Mouse (Mus musculus) cerebellum, adult 11 months (tissue): ENCODE measurements around the gene Gm14214.

Experiments
- DNase-seq: peaks from one replicate; pipeline ENCODE4 v3.0.0; 2022

Gene Gm14214

DNA sequence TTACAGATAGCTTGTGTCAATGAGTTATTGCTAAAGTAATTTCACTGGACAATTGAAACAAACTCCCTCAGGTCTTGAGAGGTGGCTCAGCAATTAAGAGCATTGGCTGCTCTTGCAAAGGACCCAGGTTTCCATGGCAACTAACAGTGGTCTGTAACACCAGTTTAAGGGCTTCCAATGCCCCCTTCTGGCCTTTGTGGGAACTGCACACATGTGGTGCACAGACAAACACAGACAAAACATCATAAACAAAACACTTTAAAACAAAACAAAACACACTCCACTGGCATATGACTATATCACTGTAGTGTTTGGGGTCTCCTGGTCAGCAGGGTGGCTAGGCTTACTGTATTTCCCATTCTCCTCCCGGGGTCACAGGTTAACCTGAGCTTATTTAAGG lies 4.2 kb upstream of the Gm14214 start:
- DNase-seq = no peak

- no peak for DNase-seq
Measured at GRCm38 (mm10) chr2:154771604-154772003, 1.8 kb upstream of the Gm14214 start.

DNA sequence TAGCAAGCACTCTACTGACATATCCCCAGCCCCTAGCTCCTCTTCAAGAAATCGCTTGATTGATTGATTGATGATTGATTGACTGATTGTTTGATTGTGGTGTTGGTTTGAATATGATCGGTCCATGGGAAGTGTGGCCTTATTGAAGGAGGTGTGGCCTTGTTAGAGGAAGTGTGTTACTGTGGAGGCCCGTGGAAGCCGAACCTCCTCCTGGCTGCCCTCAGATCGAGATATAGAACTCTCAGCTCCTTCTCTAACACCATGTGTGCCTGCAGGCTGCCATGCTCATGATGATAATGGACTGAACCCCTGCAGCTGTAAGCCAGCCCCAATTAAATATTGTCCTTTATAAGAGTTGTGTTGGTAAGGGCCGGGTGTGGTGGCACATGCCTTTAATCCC lies 2.8 kb downstream of the Gm14214 start:
- no peak for DNase-seq

- DNase-seq = no peak
Measured at GRCm38 (mm10) chr2:154765554-154766008, 4.2 kb downstream of the Gm14214 start.

DNA sequence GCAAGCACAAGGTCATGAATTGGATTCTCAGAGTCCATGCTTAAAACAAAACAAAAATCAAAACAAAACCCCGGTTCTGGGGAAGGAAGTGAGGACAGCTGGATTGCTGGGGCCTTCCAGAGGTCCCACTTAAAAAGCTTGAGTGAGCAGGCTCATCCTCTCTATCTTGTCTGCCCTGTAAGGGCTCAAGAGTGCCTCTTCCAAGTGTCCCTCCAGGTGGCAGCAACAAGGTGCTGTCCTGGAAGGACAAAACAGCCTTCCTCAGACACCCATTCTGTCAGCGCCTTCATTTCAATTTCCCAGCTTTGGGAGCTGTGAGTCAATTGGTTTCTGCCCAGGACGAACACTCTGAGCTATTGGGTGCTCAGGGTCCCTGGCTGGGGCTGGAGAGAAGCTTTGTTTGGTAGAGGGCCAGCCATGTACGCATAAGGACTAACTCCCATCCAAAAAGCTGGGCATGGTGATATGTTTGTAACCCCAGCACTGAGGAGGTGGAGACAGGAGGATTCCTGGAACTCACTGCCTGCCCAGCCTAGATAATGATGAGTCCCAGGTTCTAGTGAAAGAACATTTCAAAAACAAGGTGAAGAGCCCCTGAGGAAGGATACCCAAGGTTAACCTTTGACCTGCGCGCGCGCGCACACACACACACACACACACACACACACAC lies 4.9 kb downstream of the Gm14214 start:
- no peak for DNase-seq

- DNase-seq = no peak
Measured at GRCm38 (mm10) chr2:154763226-154763625, 6.6 kb downstream of the Gm14214 start.

DNA sequence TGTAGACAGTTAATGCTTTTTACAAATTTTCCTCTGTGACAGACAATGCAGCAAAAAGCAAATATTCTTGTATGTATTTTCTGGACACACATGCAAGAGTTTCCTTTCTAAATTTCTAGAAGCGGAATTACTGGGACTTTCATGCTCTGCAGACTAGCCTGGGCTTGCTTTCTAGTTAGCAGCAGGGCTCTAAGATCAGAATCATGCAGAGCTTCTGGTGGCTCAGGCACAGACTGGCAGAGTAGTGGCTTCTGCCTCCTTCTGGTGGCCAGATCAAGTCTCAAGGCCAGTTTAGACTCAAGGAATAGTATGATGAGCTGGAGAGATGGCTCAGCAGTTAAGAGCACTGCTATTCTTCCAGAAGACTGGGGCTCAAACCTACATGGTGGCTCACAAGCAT lies 11.4 kb downstream of the Gm14214 start:
- no peak for DNase-seq

DNA sequence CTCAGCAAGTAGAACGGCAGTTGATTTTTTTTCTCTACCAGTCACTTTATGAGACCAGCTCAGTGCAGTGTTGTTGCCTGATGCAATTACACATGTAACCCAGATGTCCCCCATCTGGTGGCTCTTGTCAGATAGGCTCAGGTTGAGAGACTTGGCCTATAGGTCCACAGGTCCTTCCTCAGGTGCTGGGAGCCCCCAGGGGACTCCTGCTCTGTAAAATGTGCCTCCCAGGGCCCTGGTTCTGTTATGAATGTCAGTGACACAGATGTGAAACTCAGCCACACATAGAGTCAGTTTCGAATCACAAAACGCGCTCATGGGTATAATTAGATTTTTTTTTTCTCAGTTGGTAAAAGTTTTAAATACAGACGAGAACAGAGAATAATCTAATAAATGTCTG lies 12.1 kb downstream of the Gm14214 start:
- no peak for DNase-seq

- DNase-seq = no peak
Measured at GRCm38 (mm10) chr2:154755791-154756190, 14.0 kb downstream of the Gm14214 start.

GRCm38 (mm10) chr2:154754068-154754560 lies 15.7 kb downstream of the Gm14214 start:
- DNase-seq = no peak

DNA sequence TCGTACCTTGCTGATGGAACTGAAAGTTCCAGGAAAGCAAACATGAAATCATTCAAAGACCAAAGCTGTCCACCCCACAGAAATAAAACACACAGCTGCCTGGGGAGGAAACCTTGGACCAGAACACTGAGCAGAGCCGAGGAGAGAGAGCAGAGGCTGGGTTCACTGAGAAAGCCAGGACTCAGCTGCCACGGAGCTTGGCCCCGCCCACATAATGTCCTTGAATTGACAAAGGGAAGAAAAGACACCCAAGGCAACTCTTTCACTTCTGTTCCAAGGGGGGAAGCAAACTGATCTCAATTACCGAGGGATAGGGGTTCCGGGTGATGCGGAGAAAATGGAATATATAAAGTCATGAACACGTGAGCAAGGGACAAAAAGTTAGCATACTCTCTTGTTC lies 17.9 kb downstream of the Gm14214 start:
- DNase-seq = no peak

DNA sequence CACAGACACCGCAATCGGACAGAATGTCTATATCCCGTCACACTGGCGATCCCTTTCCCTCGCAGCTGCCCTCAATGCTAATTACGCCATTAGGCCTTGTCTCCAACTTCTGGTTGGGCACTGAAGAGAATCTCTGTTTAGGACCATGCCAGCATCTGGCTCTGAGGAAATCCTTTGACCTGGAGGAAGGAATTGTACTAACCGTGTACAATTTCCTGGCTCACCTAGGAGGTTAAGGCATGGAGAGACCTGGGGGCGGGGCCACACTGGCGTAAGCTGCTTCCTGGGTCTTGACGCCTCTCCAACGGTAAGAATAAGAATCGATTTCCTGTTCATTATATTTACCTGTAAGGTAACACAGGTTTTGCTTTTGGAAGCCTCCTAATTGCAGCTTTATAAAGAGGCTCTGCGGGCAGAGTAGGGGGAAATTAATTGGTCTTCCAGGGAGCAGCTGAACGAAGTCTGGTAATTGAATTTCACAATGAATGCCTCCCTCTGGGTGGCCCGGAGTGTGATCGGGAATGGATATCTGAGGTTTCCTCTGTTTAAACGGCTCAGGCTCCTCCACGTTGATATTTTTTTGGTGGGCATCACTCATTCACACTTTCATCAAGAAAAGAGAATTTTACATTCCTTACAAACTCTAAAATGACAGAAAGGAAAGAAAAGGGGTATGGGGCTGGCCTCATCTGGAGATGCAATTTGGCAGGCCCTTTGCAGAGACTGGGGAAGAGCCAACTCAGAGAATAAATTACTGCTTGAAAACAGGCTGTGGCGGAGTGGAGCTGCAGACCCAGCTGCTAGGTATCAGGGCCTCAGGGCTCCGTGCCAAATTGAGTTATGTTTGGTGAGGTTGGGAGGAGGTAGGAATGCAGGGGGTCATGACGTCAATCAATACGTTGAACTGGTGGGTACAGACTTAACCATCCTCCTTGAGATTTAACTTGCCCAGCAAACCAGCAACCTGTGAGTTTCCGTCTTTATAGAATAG lies 20.5 kb downstream of the Gm14214 start:
- no peak for DNase-seq

GRCm38 (mm10) chr2:154748383-154748782 lies 21.4 kb downstream of the Gm14214 start:
- DNase-seq = no peak

DNA sequence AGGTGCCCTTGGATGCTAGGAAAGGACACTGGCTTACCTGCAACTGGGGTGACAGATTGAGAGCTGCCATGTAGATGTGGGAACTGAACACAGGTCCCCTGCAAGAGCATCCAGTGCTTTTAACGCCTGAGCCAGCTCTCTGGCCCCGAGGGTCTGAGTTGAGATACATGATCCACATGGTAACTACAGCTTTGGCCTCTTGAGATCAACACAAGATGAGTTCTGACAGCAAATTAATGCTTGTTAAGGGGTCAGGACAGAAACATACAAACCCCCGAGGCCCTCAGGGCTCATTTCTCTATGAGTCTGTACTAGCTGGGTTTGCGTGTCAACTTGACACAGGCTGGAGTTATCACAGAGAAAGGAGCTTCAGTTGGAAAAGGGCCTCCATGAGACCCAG lies 25.9 kb downstream of the Gm14214 start:
- DNase-seq = no peak

- DNase-seq = no peak
Measured at GRCm38 (mm10) chr2:154742911-154743819, 26.7 kb downstream of the Gm14214 start.

- no peak for DNase-seq
Measured at GRCm38 (mm10) chr2:154738621-154739020, 31.2 kb downstream of the Gm14214 start.

DNA sequence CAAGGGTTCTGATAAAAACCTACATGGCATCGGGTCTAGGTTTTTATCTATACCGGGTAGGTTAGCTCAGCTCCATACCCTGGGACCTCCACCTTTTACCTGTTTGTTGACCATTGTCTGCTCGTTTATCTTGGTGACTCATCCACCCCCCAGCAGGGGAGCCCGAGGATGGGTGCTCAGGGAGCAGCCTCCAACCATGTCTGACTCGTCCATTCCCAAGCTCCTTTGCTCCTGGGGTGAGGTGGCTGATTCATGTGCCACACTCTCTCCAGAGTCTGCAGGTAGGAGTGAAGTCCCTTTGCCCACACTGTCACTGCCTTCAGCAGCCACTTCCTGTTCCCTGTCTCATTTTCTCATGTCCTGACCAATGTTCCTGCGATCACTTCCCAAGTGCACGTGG lies 33.8 kb downstream of the Gm14214 start:
- no peak for DNase-seq

- no peak for DNase-seq
Measured at GRCm38 (mm10) chr2:154735416-154735815, 34.4 kb downstream of the Gm14214 start.

DNA sequence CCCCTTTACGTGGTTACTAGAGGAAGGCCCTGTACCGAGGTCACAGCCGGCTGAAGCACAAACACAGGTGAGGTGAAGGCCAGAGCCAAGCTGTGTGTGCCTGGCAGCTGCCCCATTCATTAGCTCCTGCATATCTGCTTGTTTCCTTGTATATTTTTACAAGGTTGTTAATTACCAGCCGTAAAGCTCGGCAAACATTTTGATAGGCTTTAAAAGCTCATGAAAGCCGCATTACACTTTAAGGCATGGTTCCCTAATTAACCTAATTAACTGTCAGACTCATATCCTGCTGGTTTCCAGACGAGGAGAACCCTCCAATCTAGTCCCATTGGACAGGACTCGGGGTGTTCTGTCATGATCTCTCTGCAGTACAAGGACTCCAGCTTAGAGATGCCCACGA lies 34.9 kb downstream of the Gm14214 start:
- no peak for DNase-seq

- no peak for DNase-seq
Measured at GRCm38 (mm10) chr2:154732503-154733141, 37.2 kb downstream of the Gm14214 start.

GRCm38 (mm10) chr2:154731916-154732315 lies 37.9 kb downstream of the Gm14214 start:
- DNase-seq = no peak

DNA sequence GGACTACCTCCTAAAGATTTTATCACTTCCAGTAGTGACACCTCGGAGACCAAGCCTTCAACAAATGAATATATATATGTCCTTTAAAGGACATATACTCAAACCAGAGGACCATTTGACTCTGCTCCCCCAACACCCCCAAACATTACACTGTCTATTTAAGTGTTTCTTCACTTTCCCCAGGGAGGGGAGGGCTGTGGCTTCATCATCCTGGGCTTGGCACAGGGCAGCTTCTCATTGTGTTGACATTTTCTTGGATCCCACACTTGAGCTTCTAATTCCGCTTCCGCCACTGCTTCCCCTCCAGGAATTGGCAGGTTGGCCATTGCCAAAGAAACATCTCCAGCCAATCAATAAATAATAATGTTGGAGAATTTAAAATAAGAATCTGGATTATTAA lies 39.0 kb downstream of the Gm14214 start:
- no peak for DNase-seq
